Mouse (Mus musculus): ENCODE results near the gene Ube2o.

GRCm38 (mm10) chr11:116550748-116551147, 30.5 kb downstream of the Ube2o start:
- TF ChIP-seq CTCF (IDR thresholded peaks at IDR 0.05; ENCODE audit: insufficient read depth, low read length) (no peak), POLR2A (IDR thresholded peaks at IDR 0.05; ENCODE audit: borderline replicate concordance, extremely low read depth, low read depth, low read length) (no peak)
